12 mouse cellular contexts compared by ENCODE assay signal in the genomic region with DNA sequence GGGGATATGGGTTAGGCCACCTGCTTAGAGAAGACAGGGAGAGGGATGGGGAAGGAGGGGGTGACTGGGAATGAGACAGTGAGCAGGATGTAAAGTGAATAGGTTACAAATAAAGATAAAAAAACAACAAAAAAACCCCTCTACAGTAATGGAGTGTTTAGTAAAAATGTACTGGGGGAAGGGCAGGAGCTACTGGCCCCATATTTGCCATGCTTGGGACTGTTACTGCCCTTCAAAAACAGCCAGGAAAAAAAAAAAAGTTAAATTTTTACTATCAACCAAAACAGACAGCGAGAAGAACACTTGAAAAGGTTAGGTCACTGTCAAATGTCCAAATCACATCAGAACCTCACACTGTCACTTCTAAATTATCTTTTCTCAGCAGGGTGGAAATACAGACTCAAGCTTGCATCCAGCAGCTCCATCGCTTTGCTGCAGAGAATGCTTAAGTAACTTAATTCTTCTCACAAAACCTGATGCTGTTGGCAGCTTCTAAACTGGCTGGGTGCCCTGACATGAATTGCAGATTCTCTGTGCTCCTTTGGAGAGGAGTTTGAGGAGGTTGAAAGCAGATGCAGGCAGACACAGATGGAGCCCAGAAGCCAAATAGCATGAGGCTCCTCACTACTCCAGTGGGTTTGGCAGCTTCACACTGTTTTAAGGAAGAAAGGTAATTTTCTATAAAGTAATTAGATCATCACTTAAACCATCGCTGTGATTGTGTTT. TPM values are rescaled to one million over a fixed set of nuclear protein-coding genes. Genes with fewer than 3 reads are reported as not detected.
DNase-seq lines count a peak whose midpoint lies in the region; ATAC-seq lines count a peak whose summit lies in the region.
"Had no signal": no experiment of that assay in that cellular context is flagged by ENCODE, and none has a peak within 500 bp of the region (broad histone marks: within the 10 kb centered on the region; RNA-seq: fewer than 3 reads in every experiment).

No protein-coding gene starts in this region.

- H3K36me3 ChIP-seq in hindbrain, embryonic 13.5 days = no peaks in the 10 kb centered on the region
- no peaks in the 10 kb centered on the region for H3K36me3 ChIP-seq in hindbrain, embryonic 10.5 days
- H3K36me3 ChIP-seq in liver, embryonic 11.5 days (ENCODE audit: control insufficient read depth, insufficient read depth, low read length) = no peaks in the 10 kb centered on the region

- H3K9me3 ChIP-seq in hindbrain, embryonic 13.5 days = no peaks in the 10 kb centered on the region
- H3K9me3 ChIP-seq in hindbrain, embryonic 10.5 days = no peaks in the 10 kb centered on the region
- no peaks in the 10 kb centered on the region for H3K9me3 ChIP-seq in liver, embryonic 11.5 days (ENCODE audit: control insufficient read depth, low read length)

- peaks cover 3% of the 10 kb centered on the region; the same call in 1 of the 2 replicates for H3K4me1 ChIP-seq in hindbrain, embryonic 13.5 days (replicated peaks)
- no peaks in the 10 kb centered on the region for H3K4me1 ChIP-seq in hindbrain, embryonic 10.5 days (replicated peaks)
- H3K4me1 ChIP-seq in liver, embryonic 11.5 days (replicated peaks; ENCODE audit: control insufficient read depth, insufficient read depth, low read length) = no peaks in the 10 kb centered on the region

- no peak overlapping the region for H3K4me2 ChIP-seq in hindbrain, embryonic 13.5 days
- no peak overlapping the region for H3K4me2 ChIP-seq in liver, embryonic 11.5 days

- intact Hi-C loops in heart, postnatal 14 days (cut with DNase I) = no loop called here

- DNase-seq in hindbrain, embryonic 10.5 days (ENCODE audit: low spot score) = no peak
- peak; percentile 31 to 56 for DNase-seq in layer of hippocampus, postnatal 25 days (ENCODE audit: extremely low spot score in 1 of 2, low spot score in 1 of 2)
- peak; percentile 92 to 93 for DNase-seq in right cerebral cortex, postnatal 10 days (ENCODE audit: low spot score in 2 of 2)
- no peak for DNase-seq in liver, embryonic 11.5 days (ENCODE audit: low spot score)
- no peak for DNase-seq in liver
- DNase-seq in heart, postnatal 14 days = no peak
- DNase-seq: adrenal gland, postnatal 36 days had no signal

- no peak overlapping the region for H3K9ac ChIP-seq in hindbrain, embryonic 13.5 days
- H3K9ac ChIP-seq in liver, embryonic 11.5 days (ENCODE audit: low read depth, low read length) = no peak overlapping the region

- H3K27me3 ChIP-seq in hindbrain, embryonic 13.5 days = no peaks in the 10 kb centered on the region
- no peaks in the 10 kb centered on the region for H3K27me3 ChIP-seq in hindbrain, embryonic 10.5 days (ENCODE audit: insufficient read depth, poor library complexity, severe bottlenecking)
- no peaks in the 10 kb centered on the region for H3K27me3 ChIP-seq in liver, embryonic 11.5 days (replicated peaks; ENCODE audit: control insufficient read depth, insufficient read depth, low read length)

- no peak overlapping the region for H3K27ac ChIP-seq in hindbrain, embryonic 13.5 days
- H3K27ac ChIP-seq in hindbrain, embryonic 10.5 days = no peak overlapping the region
- H3K27ac ChIP-seq in liver, embryonic 11.5 days (ENCODE audit: low read depth, low read length) = no peak overlapping the region

- peak; percentile 65 for ATAC-seq in hindbrain, embryonic 13.5 days (ENCODE audit: low FRiP score)
- peak; percentile 100 for ATAC-seq in frontal cortex, adult (ENCODE audit: low TSS enrichment)
- ATAC-seq in liver, embryonic 11.5 days (replicated peaks; ENCODE audit: low FRiP score) = no peak

- WGBS in hindbrain, embryonic 13.5 days = 51% methylated on average over 3 of the region's 3 CpGs
- 71% methylated on average over 3 of the region's 3 CpGs for WGBS in hindbrain, embryonic 10.5 days
- 68% methylated on average over 3 of the region's 3 CpGs for WGBS in liver, embryonic 11.5 days

- H3K4me3 ChIP-seq in hindbrain, embryonic 13.5 days = no peak overlapping the region
- H3K4me3 ChIP-seq in hindbrain, embryonic 10.5 days = no peak overlapping the region
- no peak overlapping the region for H3K4me3 ChIP-seq in liver, embryonic 11.5 days (ENCODE audit: low read depth, low read length)

RNA-seq across cellular contexts. Expression of gene 4921530L21Rik, which starts 4.1 kb away (rescaled TPM):
- not detected in 2 replicates for polyA plus RNA-seq in hindbrain, embryonic 13.5 days (2015; fragmentation: Nextera tagmentation; extraction: Ambion mirVana)
- not detected in 2 replicates for polyA plus RNA-seq in hindbrain, embryonic 10.5 days (2016; fragmentation: Nextera tagmentation; extraction: Ambion mirVana)
- total RNA-seq in layer of hippocampus, postnatal 25 days (2021) = not detected
- not detected in 2 replicates for polyA plus RNA-seq in liver, embryonic 11.5 days (2014; fragmentation: Nextera tagmentation; extraction: Ambion mirVana)
- total RNA-seq in heart, postnatal 14 days (2021) = not detected
- total RNA-seq: adrenal gland, postnatal 36 days; megakaryocyte progenitor cell, adult 5-6 weeks had no signal
- polyA plus RNA-seq: heart, postnatal 0 days; limb, embryonic 11.5 days had no signal

Comparison
In these comparisons a context has a peak if more than half of its experiments do, and no peak if none do; other contexts are left out.
1. DNase-seq: peak in layer of hippocampus, postnatal 25 days (2 of 2) and right cerebral cortex, postnatal 10 days (2 of 2); none in hindbrain, embryonic 10.5 days (single experiment), liver, embryonic 11.5 days (single experiment), liver (single experiment) and heart, postnatal 14 days (0 of 2).